Mouse (Mus musculus) kidney, adult 2 months (tissue): ENCODE measurements around the gene Gm49318.

Source experiments
- CTCF ChIP-seq: fragments of 200-500 bp; conservative IDR thresholded peaks from 2 replicates; pipeline ENCODE4 v1.5.1; 2011; ENCODE audit warnings: low read depth, mild to moderate bottlenecking, control low read depth, low read length, moderate library complexity, mixed read lengths; ENCODE audit not compliant: insufficient read depth, insufficient read length
- POLR2A ChIP-seq: fragments of 200-500 bp; IDR thresholded peaks from one replicate; pipeline ENCODE4 v1.6.1; 2011; ENCODE audit warnings: low read depth, low read length, control low read depth

- TF ChIP-seq CTCF, result peak; percentile 83
- TF ChIP-seq POLR2A, result no peak
These were observed 4.6 kb downstream of the Gm49318 start for GRCm38 (mm10) chr9:22066433-22066832.
